Mouse (Mus musculus) liver, embryonic 13.5 days (tissue): ENCODE data around the gene Myo15. TPM values are rescaled to one million over a fixed set of nuclear protein-coding genes. Genes with fewer than 3 reads are reported as not detected.
"Not testable (repeated sequence)": the region's sequence is repeated elsewhere in the genome, so short reads cannot be mapped to it uniquely, and the experiment has no call there.

Experiments
- ATAC-seq: fragments of 200-750 bp; cut with Nextera tagmentation; 2 replicates; pipeline ENCODE4 v1.8.0; 2017; ENCODE audit warnings: low read depth, mild to moderate bottlenecking, moderate number of reproducible peaks, moderate library complexity
- DNase-seq: peaks from one replicate; pipeline ENCODE4 v3.0.0; 2022
- H3K27ac ChIP-seq: fragments of 300-500 bp; sonication (generic); 2 replicates; pipeline ENCODE4 v1.5.1; 2015; ENCODE audit warnings: moderate library complexity, mild to moderate bottlenecking, inconsistent platforms
- H3K27me3 ChIP-seq: fragments of 300-500 bp; sonication (generic); 2 replicates; pipeline ENCODE4 v1.6.1; 2015; ENCODE audit warnings: mild to moderate bottlenecking, inconsistent platforms
- H3K36me3 ChIP-seq: fragments of 300-500 bp; sonication (generic); 2 replicates; pipeline ENCODE4 v1.6.1; 2015; ENCODE audit warnings: mild to moderate bottlenecking, inconsistent platforms
- H3K4me1 ChIP-seq: fragments of 300-500 bp; sonication (generic); replicated peaks from 2 replicates; pipeline ENCODE4 v1.6.1; 2015; ENCODE audit warnings: inconsistent platforms
- H3K4me2 ChIP-seq: fragments of 300-500 bp; sonication (generic); 2 replicates; pipeline ENCODE4 v1.6.1; 2015; ENCODE audit warnings: inconsistent platforms, mild to moderate bottlenecking, moderate library complexity
- H3K4me3 ChIP-seq: fragments of 300-500 bp; sonication (generic); replicated peaks from 2 replicates; pipeline ENCODE4 v1.5.1; 2015; ENCODE audit warnings: mild to moderate bottlenecking, inconsistent platforms
- H3K9ac ChIP-seq: fragments of 300-500 bp; sonication (generic); 2 replicates; pipeline ENCODE4 v1.6.1; 2015; ENCODE audit warnings: mild to moderate bottlenecking, inconsistent platforms
- H3K9me3 ChIP-seq: fragments of 300-500 bp; sonication (generic); replicated peaks from 2 replicates; pipeline ENCODE4 v1.6.1; 2016; ENCODE audit warnings: inconsistent platforms
- WGBS: fragments of 180-500 bp; shearing (Covaris S2); methylation state at CpG from one replicate; pipeline ENCODE4 v1.1.7; 2015; ENCODE audit not compliant: insufficient replicate concordance; 5-methylcytosine and 5-hydroxymethylcytosine counted together
- polyA plus RNA-seq: library from polyadenylated mRNA; unstranded; fragments of >200 nt; fragmentation: Nextera tagmentation; extraction: Ambion mirVana; gene quantifications from 2 replicates; pipeline ENCODE4 v1.2.1, GENCODE M21; 2015

Myo15 gene
- polyA plus RNA-seq, 1 experiment from 2014 or later: 0.16 TPM

DNA sequence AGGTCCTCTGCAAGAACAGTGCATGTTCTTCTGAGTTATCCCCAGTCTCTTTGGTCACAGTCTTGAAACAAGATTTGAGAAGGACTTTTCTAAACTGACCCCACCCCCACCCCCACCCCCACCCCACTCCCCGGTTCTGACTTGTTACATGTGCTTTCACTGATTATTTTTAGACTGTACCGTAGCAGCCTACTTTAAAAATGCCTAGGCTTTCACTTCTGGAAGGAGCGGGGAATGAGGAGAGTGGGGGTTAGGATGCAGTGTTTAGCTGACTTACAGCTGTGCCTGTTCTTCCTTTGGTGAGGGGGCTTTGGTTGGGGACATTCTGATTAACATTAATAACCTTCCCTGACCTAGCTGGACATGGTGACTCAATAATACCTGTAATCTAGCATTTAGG, 79.0 kb downstream of the Myo15 start:
- DNase-seq: no peak
- H3K36me3 ChIP-seq: peaks cover 73% of the 10 kb centered on the region
- WGBS: 84% methylated on average over 3 of the region's 3 CpGs

DNA sequence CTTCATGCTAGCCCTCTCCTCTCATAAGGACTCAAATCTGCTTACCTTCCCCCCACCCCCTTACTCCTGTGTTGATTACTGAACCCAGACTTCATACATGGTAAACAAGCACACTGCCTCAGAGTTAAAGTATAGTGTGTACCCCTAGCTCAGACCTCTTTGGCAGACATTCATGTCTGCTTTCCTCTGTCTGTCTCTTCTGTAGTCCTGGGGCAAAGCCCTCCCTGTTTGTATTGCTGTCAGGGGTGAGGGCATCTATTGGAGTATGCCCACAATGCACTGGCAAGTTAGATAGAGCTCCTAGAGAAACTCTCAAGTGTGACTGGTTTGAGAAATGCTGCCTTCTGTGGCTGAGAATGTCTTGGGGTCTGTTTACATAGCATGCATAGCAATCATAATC, 84.0 kb downstream of the Myo15 start:
- H3K4me2 ChIP-seq: no peak overlapping the region
- no peaks in the 10 kb centered on the region for H3K4me1 ChIP-seq
- no peak overlapping the region for H3K27ac ChIP-seq
- no peak overlapping the region for H3K9ac ChIP-seq
- no peak for ATAC-seq
- DNase-seq: no peak
- H3K36me3 ChIP-seq: peaks cover 96% of the 10 kb centered on the region
- H3K9me3 ChIP-seq: no peaks in the 10 kb centered on the region
- no peak overlapping the region for H3K4me3 ChIP-seq
- H3K27me3 ChIP-seq: no peaks in the 10 kb centered on the region

More for the DNA sequence above, 79.0 kb downstream of the Myo15 start:
- Histone ChIP-seq H3K4me1 (peaks cover 14% of the 10 kb centered on the region), H3K9me3 (no peaks in the 10 kb centered on the region), H3K9ac (no peak overlapping the region), H3K27me3 (no peaks in the 10 kb centered on the region), H3K4me2 (no peak overlapping the region), H3K27ac (no peak overlapping the region), H3K4me3 (no peak overlapping the region)
- ATAC-seq: no peak

DNA sequence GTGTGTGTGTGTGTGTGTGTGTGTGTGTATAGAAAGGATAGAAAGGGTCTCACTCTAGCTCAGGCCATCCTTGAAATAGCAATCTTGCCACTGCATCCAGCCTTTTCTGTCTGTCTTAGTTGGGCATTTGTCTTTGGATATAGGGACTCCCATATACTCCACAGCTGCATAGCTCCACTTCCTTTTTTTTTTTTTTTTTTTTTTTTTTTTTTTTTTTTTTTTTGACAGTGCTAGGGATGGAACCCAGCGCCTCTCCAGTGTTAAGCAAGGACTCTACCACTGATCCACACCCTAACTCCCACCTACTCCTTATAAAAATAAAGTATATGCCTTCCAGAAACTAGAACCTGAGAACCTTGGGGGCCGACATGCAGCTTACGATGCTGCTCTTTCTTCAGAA, 88.5 kb downstream of the Myo15 start:
- Histone ChIP-seq H3K27ac (no peak overlapping the region), H3K9me3 (no peaks in the 10 kb centered on the region), H3K4me1 (no peaks in the 10 kb centered on the region), H3K4me3 (no peak overlapping the region), H3K4me2 (no peak overlapping the region), H3K27me3 (no peaks in the 10 kb centered on the region), H3K9ac (no peak overlapping the region), H3K36me3 (peaks cover 70% of the 10 kb centered on the region)
- ATAC-seq: no peak
- no peak for DNase-seq
- WGBS: 82% methylated on average over 3 of the region's 3 CpGs

DNA sequence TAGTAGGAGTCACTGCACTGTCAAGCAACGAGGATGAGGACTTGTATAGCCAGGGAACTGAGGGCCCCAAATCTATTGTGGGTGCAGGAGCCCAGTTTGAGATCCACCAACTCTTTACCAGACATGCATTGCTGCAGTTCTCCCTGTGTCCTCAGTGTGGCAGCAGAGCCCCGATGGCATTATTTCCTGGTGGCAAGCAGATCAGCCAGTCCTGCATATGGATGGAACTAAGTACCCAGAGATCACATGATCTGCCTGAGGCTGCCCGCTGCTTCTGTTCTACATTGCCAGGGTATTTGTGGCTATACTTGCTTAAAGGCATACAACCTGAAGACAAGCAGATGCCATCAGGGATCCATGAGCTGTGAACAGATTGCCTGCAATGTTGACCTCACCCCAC, 90.2 kb downstream of the Myo15 start:
- DNase-seq (peak; percentile 38), ATAC-seq (no peak)
- Histone ChIP-seq H3K9ac (no peak overlapping the region), H3K4me2 (no peak overlapping the region), H3K27ac (no peak overlapping the region), H3K4me3 (no peak overlapping the region), H3K36me3 (peaks cover 53% of the 10 kb centered on the region), H3K27me3 (no peaks in the 10 kb centered on the region), H3K9me3 (no peaks in the 10 kb centered on the region), H3K4me1 (no peaks in the 10 kb centered on the region)
- 12% methylated on average over 3 of the region's 3 CpGs for WGBS

DNA sequence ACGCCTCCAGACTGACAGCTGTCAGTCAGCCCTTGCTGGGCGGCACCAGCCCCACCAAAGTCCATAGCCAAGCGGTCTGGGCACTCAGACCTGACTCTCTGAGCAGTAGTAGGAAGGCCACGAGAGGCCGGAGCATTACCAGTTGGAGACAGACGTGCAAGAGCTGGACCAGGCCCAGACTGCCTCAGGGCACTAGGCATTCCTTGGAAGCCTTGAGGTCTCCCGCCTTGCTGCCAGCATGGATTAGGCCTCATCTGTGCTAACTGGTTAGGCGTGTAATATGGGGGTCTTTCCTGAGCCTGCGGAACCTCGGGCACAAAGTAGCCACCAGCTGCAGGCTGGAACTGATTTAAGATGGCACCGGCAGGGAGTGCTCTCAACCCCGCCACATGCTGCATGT, 104.9 kb downstream of the Myo15 start:
- H3K27ac ChIP-seq, DNase-seq, H3K36me3 ChIP-seq, H3K27me3 ChIP-seq, ATAC-seq, H3K9ac ChIP-seq, H3K9me3 ChIP-seq, H3K4me3 ChIP-seq, H3K4me2 ChIP-seq, H3K4me1 ChIP-seq: not testable (repeated sequence)
- WGBS: 75% methylated on average over 11 of the region's 12 CpGs

Other genes with a start within 250 kb of the Myo15 start
- gene Srebf1, start 246.8 kb upstream of the Myo15 start, polyA plus RNA-seq: 42.2 and 44.1 TPM in 2 replicates
- 4.6 and 5.1 TPM in 2 replicates for gene Tom1l2, start 116.4 kb upstream of the Myo15 start, polyA plus RNA-seq
- gene Drc3, start 116.0 kb upstream of the Myo15 start, polyA plus RNA-seq: 0.33 and 0.56 TPM in 2 replicates
- 9.9 and 12.8 TPM in 2 replicates for gene Gid4, start 52.2 kb upstream of the Myo15 start, polyA plus RNA-seq
- gene Atpaf2, start 50.9 kb upstream of the Myo15 start, polyA plus RNA-seq: 43.5 and 44.0 TPM in 2 replicates
- 47.6 and 52.3 TPM in 2 replicates for gene Drg2, start 14.7 kb upstream of the Myo15 start, polyA plus RNA-seq
- gene Alkbh5, start 67.0 kb downstream of the Myo15 start, polyA plus RNA-seq: 23.6 and 25.1 TPM in 2 replicates
- gene Llgl1, start 230.4 kb downstream of the Myo15 start, polyA plus RNA-seq: 11.2 and 12.4 TPM in 2 replicates